Mouse (Mus musculus): ENCODE results near the gene Lrrc8c. TPM values are rescaled to one million over a fixed set of nuclear protein-coding genes. Genes with fewer than 3 reads are reported as not detected.
"Not testable (repeated sequence)": the region's sequence is repeated elsewhere in the genome, so short reads cannot be mapped to it uniquely, and the experiment has no call there.

Gene Lrrc8c
- polyA plus RNA-seq, 1 experiment from 2014 or later, result 30.4 TPM

- Histone ChIP-seq H3K27me3 (replicated peaks; ENCODE audit: control insufficient read depth, insufficient read depth, low read length) (no peaks in the 10 kb centered on the region), H3K36me3 (ENCODE audit: control insufficient read depth, insufficient read depth, low read length) (no peaks in the 10 kb centered on the region; the same call in 1 of the 2 replicates), H3K9me3 (ENCODE audit: control insufficient read depth, low read length) (no peaks in the 10 kb centered on the region), H3K4me2 (no peak overlapping the region), H3K27ac (ENCODE audit: low read depth, low read length) (no peak overlapping the region), H3K4me1 (replicated peaks; ENCODE audit: control insufficient read depth, insufficient read depth, low read length) (no peaks in the 10 kb centered on the region), H3K4me3 (ENCODE audit: low read depth, low read length) (no peak overlapping the region), H3K9ac (ENCODE audit: low read depth, low read length) (no peak overlapping the region)
- DNase-seq (ENCODE audit: low spot score) (no peak), ATAC-seq (replicated peaks; ENCODE audit: low FRiP score) (no peak)
- 80% methylated on average over 6 of the region's 6 CpGs for WGBS
Observed at GRCm38 (mm10) chr5:105635576-105635975, 116.4 kb downstream of the Lrrc8c start.

GRCm38 (mm10) chr5:105636484-105637191 lies 117.5 kb downstream of the Lrrc8c start:
- Histone ChIP-seq H3K4me1 (replicated peaks; ENCODE audit: control insufficient read depth, insufficient read depth, low read length) (no peaks in the 10 kb centered on the region), H3K4me2 (no peak overlapping the region), H3K9me3 (ENCODE audit: control insufficient read depth, low read length) (no peaks in the 10 kb centered on the region), H3K4me3 (ENCODE audit: low read depth, low read length) (no peak overlapping the region), H3K27ac (ENCODE audit: low read depth, low read length) (no peak overlapping the region), H3K36me3 (ENCODE audit: control insufficient read depth, insufficient read depth, low read length) (no peaks in the 10 kb centered on the region; the same call in 1 of the 2 replicates), H3K27me3 (replicated peaks; ENCODE audit: control insufficient read depth, insufficient read depth, low read length) (no peaks in the 10 kb centered on the region), H3K9ac (ENCODE audit: low read depth, low read length) (no peak overlapping the region)
- no peak; the same call in 1 of the 2 replicates for ATAC-seq (replicated peaks; ENCODE audit: low FRiP score)
- DNase-seq (ENCODE audit: low spot score), result no peak
- 67% methylated on average over 11 of the region's 11 CpGs for WGBS

DNA sequence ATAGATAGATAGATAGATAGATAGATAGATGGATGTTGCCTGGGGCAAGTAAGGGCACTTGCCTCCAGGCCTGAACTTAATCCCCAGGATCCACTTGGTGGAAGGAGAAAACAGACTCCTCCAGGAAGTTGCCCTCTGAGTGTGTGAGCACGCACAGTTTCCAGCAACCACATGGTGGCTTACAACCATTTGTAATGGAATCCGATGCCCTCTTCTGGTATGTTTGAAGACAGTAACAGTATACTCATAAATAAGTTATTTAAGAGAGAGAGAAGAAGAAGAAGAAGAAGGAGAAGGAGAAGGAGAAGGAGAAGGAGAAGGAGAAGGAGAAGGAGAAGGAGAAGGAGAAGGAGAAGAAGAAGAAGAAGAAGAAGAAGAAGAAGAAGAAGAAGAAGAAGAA lies 119.1 kb downstream of the Lrrc8c start:
- ATAC-seq (replicated peaks; ENCODE audit: low FRiP score); H3K4me2 ChIP-seq; H3K27ac ChIP-seq (ENCODE audit: low read depth, low read length); H3K4me3 ChIP-seq (ENCODE audit: low read depth, low read length); DNase-seq (ENCODE audit: low spot score); H3K9ac ChIP-seq (ENCODE audit: low read depth, low read length); H3K4me1 ChIP-seq (replicated peaks; ENCODE audit: control insufficient read depth, insufficient read depth, low read length); H3K9me3 ChIP-seq (ENCODE audit: control insufficient read depth, low read length); H3K27me3 ChIP-seq (replicated peaks; ENCODE audit: control insufficient read depth, insufficient read depth, low read length); H3K36me3 ChIP-seq (ENCODE audit: control insufficient read depth, insufficient read depth, low read length): not testable (repeated sequence)
- WGBS, result 95% methylated on average over 2 of the region's 2 CpGs

GRCm38 (mm10) chr5:105638916-105639315 lies 119.7 kb downstream of the Lrrc8c start:
- no peak overlapping the region for H3K4me3 ChIP-seq (ENCODE audit: low read depth, low read length)
- no peak overlapping the region for H3K4me2 ChIP-seq
- H3K9ac ChIP-seq (ENCODE audit: low read depth, low read length), result no peak overlapping the region
- ATAC-seq (replicated peaks; ENCODE audit: low FRiP score) (no peak), DNase-seq (ENCODE audit: low spot score) (no peak)
- H3K9me3 ChIP-seq (ENCODE audit: control insufficient read depth, low read length), result no peaks in the 10 kb centered on the region
- H3K4me1 ChIP-seq (replicated peaks; ENCODE audit: control insufficient read depth, insufficient read depth, low read length), result no peaks in the 10 kb centered on the region
- WGBS, result 83% methylated on average over 6 of the region's 6 CpGs
- no peaks in the 10 kb centered on the region for H3K27me3 ChIP-seq (replicated peaks; ENCODE audit: control insufficient read depth, insufficient read depth, low read length)
- H3K36me3 ChIP-seq (ENCODE audit: control insufficient read depth, insufficient read depth, low read length), result no peaks in the 10 kb centered on the region; the same call in 1 of the 2 replicates
- H3K27ac ChIP-seq (ENCODE audit: low read depth, low read length), result no peak overlapping the region

DNA sequence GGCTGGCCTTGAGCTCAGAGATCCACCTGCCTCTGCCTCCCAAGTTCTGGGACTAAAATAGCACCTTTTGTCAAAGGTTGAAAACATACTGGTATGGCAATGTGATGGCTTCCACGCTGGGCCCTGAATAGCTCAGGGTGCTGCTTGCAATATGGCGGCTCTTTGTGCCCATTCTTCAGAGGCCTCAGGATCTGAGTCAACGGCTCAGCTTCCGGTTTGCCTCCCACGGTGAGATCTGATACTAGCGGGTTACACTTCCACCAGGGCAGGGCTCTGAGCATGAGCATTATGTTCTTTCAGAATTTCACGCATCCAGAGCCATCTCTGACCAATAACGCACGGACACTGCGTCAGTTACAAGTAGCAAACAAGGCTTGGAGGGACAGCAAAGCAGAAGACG lies 120.2 kb downstream of the Lrrc8c start:
- H3K9ac ChIP-seq (ENCODE audit: low read depth, low read length), result no peak overlapping the region
- H3K4me3 ChIP-seq (ENCODE audit: low read depth, low read length), result no peak overlapping the region
- no peaks in the 10 kb centered on the region for H3K27me3 ChIP-seq (replicated peaks; ENCODE audit: control insufficient read depth, insufficient read depth, low read length)
- DNase-seq (ENCODE audit: low spot score) (no peak), ATAC-seq (replicated peaks; ENCODE audit: low FRiP score) (no peak)
- no peak overlapping the region for H3K4me2 ChIP-seq
- WGBS, result 88% methylated on average over 11 of the region's 11 CpGs
- no peak overlapping the region for H3K27ac ChIP-seq (ENCODE audit: low read depth, low read length)
- H3K36me3 ChIP-seq (ENCODE audit: control insufficient read depth, insufficient read depth, low read length), result no peaks in the 10 kb centered on the region; the same call in 1 of the 2 replicates
- no peaks in the 10 kb centered on the region for H3K9me3 ChIP-seq (ENCODE audit: control insufficient read depth, low read length)
- no peaks in the 10 kb centered on the region for H3K4me1 ChIP-seq (replicated peaks; ENCODE audit: control insufficient read depth, insufficient read depth, low read length)

DNA sequence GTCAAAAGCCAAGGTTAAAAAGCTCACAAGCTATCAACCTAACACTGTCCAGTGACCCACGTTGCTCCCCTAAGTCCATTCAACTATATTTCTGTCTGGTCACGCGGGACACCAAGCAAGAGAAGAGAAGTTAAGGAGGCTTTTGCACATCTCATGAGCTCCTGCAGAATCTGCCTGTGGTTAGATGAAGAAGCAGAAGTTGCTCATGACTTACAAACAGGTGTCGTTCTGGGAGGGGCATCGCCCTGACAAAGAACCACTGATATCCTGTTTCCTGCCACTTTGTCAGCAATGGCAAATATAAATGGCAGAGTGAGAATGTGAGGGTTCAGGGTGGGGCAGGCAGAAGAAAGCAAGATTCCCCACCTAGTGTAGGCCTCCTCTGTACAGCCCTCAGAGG lies 123.3 kb downstream of the Lrrc8c start:
- Histone ChIP-seq H3K4me2 (no peak overlapping the region), H3K27me3 (replicated peaks; ENCODE audit: control insufficient read depth, insufficient read depth, low read length) (no peaks in the 10 kb centered on the region), H3K9me3 (ENCODE audit: control insufficient read depth, low read length) (no peaks in the 10 kb centered on the region), H3K27ac (ENCODE audit: low read depth, low read length) (no peak overlapping the region), H3K9ac (ENCODE audit: low read depth, low read length) (no peak overlapping the region), H3K36me3 (ENCODE audit: control insufficient read depth, insufficient read depth, low read length) (no peaks in the 10 kb centered on the region; the same call in 1 of the 2 replicates), H3K4me3 (ENCODE audit: low read depth, low read length) (no peak overlapping the region), H3K4me1 (replicated peaks; ENCODE audit: control insufficient read depth, insufficient read depth, low read length) (no peaks in the 10 kb centered on the region)
- DNase-seq (ENCODE audit: low spot score) (no peak), ATAC-seq (replicated peaks; ENCODE audit: low FRiP score) (0 out of 2 replicates have a peak, but pooled peaks have one; percentile 20)
- 50% methylated on average over 5 of the region's 5 CpGs for WGBS

DNA sequence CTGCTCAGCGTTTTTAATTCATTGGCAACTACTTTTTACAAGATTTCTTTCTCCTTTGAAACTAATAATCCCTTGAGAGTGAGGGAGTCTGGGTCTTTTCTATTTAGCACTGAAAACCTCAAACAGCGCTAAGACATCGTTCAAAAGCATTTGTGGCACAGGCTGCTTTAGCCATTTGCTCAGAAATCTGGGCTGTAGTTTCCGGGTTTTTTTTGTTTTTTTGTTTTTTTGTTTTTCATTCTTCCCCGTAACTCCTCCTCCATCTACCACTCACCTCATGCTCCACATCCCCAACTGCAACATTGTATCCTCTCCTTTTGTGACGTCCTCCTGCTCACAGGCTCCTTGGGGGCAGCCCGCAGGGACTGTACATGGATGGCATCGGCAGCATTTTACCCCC lies 124.1 kb downstream of the Lrrc8c start:
- H3K36me3 ChIP-seq (ENCODE audit: control insufficient read depth, insufficient read depth, low read length), result no peaks in the 10 kb centered on the region; the same call in 1 of the 2 replicates
- no peak overlapping the region for H3K4me3 ChIP-seq (ENCODE audit: low read depth, low read length)
- WGBS, result 79% methylated on average over 8 of the region's 8 CpGs
- no peak overlapping the region for H3K4me2 ChIP-seq
- no peak overlapping the region for H3K27ac ChIP-seq (ENCODE audit: low read depth, low read length)
- no peak for DNase-seq (ENCODE audit: low spot score)
- H3K9ac ChIP-seq (ENCODE audit: low read depth, low read length), result no peak overlapping the region
- no peaks in the 10 kb centered on the region for H3K4me1 ChIP-seq (replicated peaks; ENCODE audit: control insufficient read depth, insufficient read depth, low read length)
- no peaks in the 10 kb centered on the region for H3K9me3 ChIP-seq (ENCODE audit: control insufficient read depth, low read length)
- no peaks in the 10 kb centered on the region for H3K27me3 ChIP-seq (replicated peaks; ENCODE audit: control insufficient read depth, insufficient read depth, low read length)
- no peak for ATAC-seq (replicated peaks; ENCODE audit: low FRiP score)

GRCm38 (mm10) chr5:105644195-105644594 lies 125.0 kb downstream of the Lrrc8c start:
- no peak overlapping the region for H3K27ac ChIP-seq (ENCODE audit: low read depth, low read length)
- H3K9ac ChIP-seq (ENCODE audit: low read depth, low read length), result no peak overlapping the region
- H3K27me3 ChIP-seq (replicated peaks; ENCODE audit: control insufficient read depth, insufficient read depth, low read length), result no peaks in the 10 kb centered on the region
- peaks cover 7% of the 10 kb centered on the region for H3K4me1 ChIP-seq (replicated peaks; ENCODE audit: control insufficient read depth, insufficient read depth, low read length)
- H3K9me3 ChIP-seq (ENCODE audit: control insufficient read depth, low read length), result no peaks in the 10 kb centered on the region
- WGBS, result 86% methylated on average over 6 of the region's 6 CpGs
- no peak for ATAC-seq (replicated peaks; ENCODE audit: low FRiP score)
- no peak for DNase-seq (ENCODE audit: low spot score)
- no peak overlapping the region for H3K4me2 ChIP-seq
- no peaks in the 10 kb centered on the region; the same call in 1 of the 2 replicates for H3K36me3 ChIP-seq (ENCODE audit: control insufficient read depth, insufficient read depth, low read length)
- H3K4me3 ChIP-seq (ENCODE audit: low read depth, low read length), result no peak overlapping the region

DNA sequence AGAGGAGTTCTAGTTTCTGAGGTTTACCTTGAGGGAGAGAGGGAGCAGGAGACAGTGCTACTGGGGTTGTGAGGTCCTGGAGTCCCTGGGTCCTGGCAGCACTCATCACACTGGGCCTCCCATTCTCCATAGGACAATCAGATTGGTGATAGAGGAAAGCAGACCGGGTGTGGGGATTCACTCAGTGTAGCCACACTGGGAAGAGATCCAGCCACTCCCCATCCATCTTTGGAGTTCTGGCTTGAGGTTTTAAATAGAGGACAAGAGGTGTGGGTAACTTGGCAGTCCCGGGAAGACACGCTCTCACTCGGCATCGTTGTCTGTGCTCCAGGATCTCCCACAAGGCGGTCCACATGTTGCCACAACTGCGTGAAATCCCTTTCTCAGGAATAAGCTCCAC lies 127.9 kb downstream of the Lrrc8c start:
- DNase-seq (ENCODE audit: low spot score), result no peak
- peaks cover 12% of the 10 kb centered on the region for H3K4me1 ChIP-seq (replicated peaks; ENCODE audit: control insufficient read depth, insufficient read depth, low read length)
- no peaks in the 10 kb centered on the region for H3K36me3 ChIP-seq (ENCODE audit: control insufficient read depth, insufficient read depth, low read length)
- no peak overlapping the region for H3K4me2 ChIP-seq
- no peak overlapping the region for H3K4me3 ChIP-seq (ENCODE audit: low read depth, low read length)
- no peak overlapping the region for H3K9ac ChIP-seq (ENCODE audit: low read depth, low read length)
- 84% methylated on average over 7 of the region's 7 CpGs for WGBS
- H3K9me3 ChIP-seq (ENCODE audit: control insufficient read depth, low read length), result no peaks in the 10 kb centered on the region
- no peaks in the 10 kb centered on the region for H3K27me3 ChIP-seq (replicated peaks; ENCODE audit: control insufficient read depth, insufficient read depth, low read length)
- no peak overlapping the region for H3K27ac ChIP-seq (ENCODE audit: low read depth, low read length)
- ATAC-seq (replicated peaks; ENCODE audit: low FRiP score), result no peak
